Mouse (Mus musculus) intestine, postnatal 0 days (tissue): ENCODE measurements around the gene Cbarp. TPM values are rescaled to one million over a fixed set of nuclear protein-coding genes. Genes with fewer than 3 reads are reported as not detected.
A peak's percentile ranks its signal among the peaks of the same experiment; 100 is the strongest.

Source experiments
- ATAC-seq: fragments of 200-750 bp; cut with Nextera tagmentation; 2 replicates; pipeline ENCODE4 v1.8.0; 2017; ENCODE audit warnings: mild to moderate bottlenecking, moderate TSS enrichment, moderate library complexity
- H3K27ac ChIP-seq: fragments of 300-500 bp; sonication (generic); 2 replicates; pipeline ENCODE4 v1.5.1; 2014; ENCODE audit warnings: mild to moderate bottlenecking, low read depth, low read length, moderate library complexity
- H3K27me3 ChIP-seq: fragments of 300-500 bp; sonication (generic); replicated peaks from 2 replicates; pipeline ENCODE4 v1.6.1; 2014; ENCODE audit warnings: low read length, mixed read lengths; ENCODE audit not compliant: control insufficient read depth, insufficient read depth
- H3K36me3 ChIP-seq: fragments of 300-500 bp; sonication (generic); 2 replicates; pipeline ENCODE4 v1.6.1; 2014; ENCODE audit warnings: mild to moderate bottlenecking, moderate library complexity; ENCODE audit not compliant: control insufficient read depth, insufficient read depth
- H3K4me1 ChIP-seq: fragments of 300-500 bp; sonication (generic); replicated peaks from 2 replicates; pipeline ENCODE4 v1.6.1; 2014; ENCODE audit warnings: antibody characterized with exemption, low read length, mixed read lengths; ENCODE audit not compliant: control insufficient read depth, insufficient read depth
- H3K4me2 ChIP-seq: fragments of 300-500 bp; sonication (generic); replicated peaks from 2 replicates; pipeline ENCODE4 v1.6.1; 2014; ENCODE audit warnings: low read depth, mild to moderate bottlenecking, moderate library complexity
- H3K4me3 ChIP-seq: fragments of 300-500 bp; sonication (generic); 2 replicates; pipeline ENCODE4 v1.5.1; 2014; ENCODE audit warnings: low read depth, low read length
- H3K9ac ChIP-seq: fragments of 300-500 bp; sonication (generic); 2 replicates; pipeline ENCODE4 v1.6.1; 2014; ENCODE audit warnings: mild to moderate bottlenecking, low read depth, low read length
- H3K9me3 ChIP-seq: fragments of 300-500 bp; sonication (generic); 2 replicates; pipeline ENCODE4 v1.6.1; 2016; ENCODE audit warnings: mixed run types; ENCODE audit not compliant: control insufficient read depth
- CTCF ChIP-seq: sonication (generic); IDR thresholded peaks from 2 replicates; pipeline ENCODE4 v1.5.1; 2016; ENCODE audit warnings: low read depth, mild to moderate bottlenecking, control low read depth, antibody characterized with exemption, moderate library complexity
- WGBS: fragments of 180-500 bp; shearing (Covaris S2); extraction: QIAGEN DNeasy Blood & Tissue Kit; methylation state at CpG from one replicate; pipeline ENCODE4 v1.1.7; 2014; 5-methylcytosine and 5-hydroxymethylcytosine counted together
- polyA plus RNA-seq: library from polyadenylated mRNA; unstranded; fragments of >200 nt; fragmentation: Nextera tagmentation; extraction: Ambion mirVana; gene quantifications from 2 replicates; pipeline ENCODE4 v1.2.1, GENCODE M21; 2015

Gene Cbarp
- polyA plus RNA-seq, 1 experiment from 2014 or later = 2.1 TPM

GRCm38 (mm10) chr10:80084817-80085487 is 55.7 kb downstream of the Cbarp start:
- TF ChIP-seq CTCF = no peak
- H3K9ac ChIP-seq = no peak overlapping the region
- no peak for ATAC-seq
- H3K9me3 ChIP-seq = no peaks in the 10 kb centered on the region
- no peak overlapping the region for H3K27ac ChIP-seq
- no peaks in the 10 kb centered on the region for H3K27me3 ChIP-seq
- no peak overlapping the region for H3K4me2 ChIP-seq
- no peak overlapping the region for H3K4me3 ChIP-seq
- H3K4me1 ChIP-seq = no peaks in the 10 kb centered on the region
- 54% methylated on average over 9 of the region's 9 CpGs for WGBS
- peaks cover 64% of the 10 kb centered on the region for H3K36me3 ChIP-seq

GRCm38 (mm10) chr10:80081075-80081474 is 59.6 kb downstream of the Cbarp start:
- no peak overlapping the region for H3K4me3 ChIP-seq
- no peak overlapping the region for H3K9ac ChIP-seq
- ATAC-seq = no peak
- H3K36me3 ChIP-seq = peaks cover 77% of the 10 kb centered on the region
- H3K9me3 ChIP-seq = no peaks in the 10 kb centered on the region
- H3K4me1 ChIP-seq = no peaks in the 10 kb centered on the region
- H3K27ac ChIP-seq = no peak overlapping the region
- no peaks in the 10 kb centered on the region for H3K27me3 ChIP-seq
- TF ChIP-seq CTCF = 0 out of 2 replicates have a peak, but pooled peaks have one; percentile 15
- WGBS = 69% methylated on average over 3 of the region's 3 CpGs
- H3K4me2 ChIP-seq = no peak overlapping the region

Other genes starting within 250 kb of the Cbarp start
- not detected in 2 replicates for gene Cfd, start 250.0 kb downstream of the Cbarp start, polyA plus RNA-seq
- gene Med16, start 231.9 kb downstream of the Cbarp start, polyA plus RNA-seq = 17.0 and 17.8 TPM in 2 replicates
- gene Gm26602, start 230.0 kb downstream of the Cbarp start, polyA plus RNA-seq = 2.9 and 17.9 TPM in 2 replicates
- gene Kiss1r, start 223.9 kb downstream of the Cbarp start, polyA plus RNA-seq = 0.21 and 0.47 TPM in 2 replicates
- gene R3hdm4, start 219.6 kb downstream of the Cbarp start, polyA plus RNA-seq = 62.0 and 62.8 TPM in 2 replicates
- gene Arid3a, start 213.8 kb downstream of the Cbarp start, polyA plus RNA-seq = 8.7 and 13.2 TPM in 2 replicates
- 41.9 and 44.0 TPM in 2 replicates for gene Wdr18, start 180.7 kb downstream of the Cbarp start, polyA plus RNA-seq
- 0.08 and 0.17 TPM in 2 replicates for gene Grin3b, start 170.1 kb downstream of the Cbarp start, polyA plus RNA-seq
- 24.7 and 25.3 TPM in 2 replicates for gene Tmem259, start 156.5 kb downstream of the Cbarp start, polyA plus RNA-seq
- 109 and 117 TPM in 2 replicates for gene Cnn2, start 152.3 kb downstream of the Cbarp start, polyA plus RNA-seq
- gene Abca7, start 144.3 kb downstream of the Cbarp start, polyA plus RNA-seq = 2.2 and 2.5 TPM in 2 replicates
- gene Arhgap45, start 124.2 kb downstream of the Cbarp start, polyA plus RNA-seq = 1.2 and 1.3 TPM in 2 replicates
- gene Polr2e, start 101.0 kb downstream of the Cbarp start, polyA plus RNA-seq = 90.0 and 98.5 TPM in 2 replicates
- gene Gpx4, start 93.7 kb downstream of the Cbarp start, polyA plus RNA-seq = 1,519 and 1,523 TPM in 2 replicates
- gene Sbno2, start 35.3 kb downstream of the Cbarp start, polyA plus RNA-seq = 9.8 and 11.1 TPM in 2 replicates
- 11.7 and 12.4 TPM in 2 replicates for gene Stk11, start 25.0 kb downstream of the Cbarp start, polyA plus RNA-seq
- gene Atp5d, start 2.2 kb downstream of the Cbarp start, polyA plus RNA-seq = 1,009 and 1,013 TPM in 2 replicates
- 18.1 and 19.5 TPM in 2 replicates for gene Midn, start 7.4 kb upstream of the Cbarp start, polyA plus RNA-seq
- gene Cirbp, start 25.1 kb upstream of the Cbarp start, polyA plus RNA-seq = 222 and 228 TPM in 2 replicates
- 12.7 and 13.9 TPM in 2 replicates for gene 1600002K03Rik, start 32.1 kb upstream of the Cbarp start, polyA plus RNA-seq
- gene Efna2, start 38.6 kb upstream of the Cbarp start, polyA plus RNA-seq = 3.5 and 3.8 TPM in 2 replicates
- gene Mum1, start 85.6 kb upstream of the Cbarp start, polyA plus RNA-seq = 21.9 and 22.5 TPM in 2 replicates
- 584 and 605 TPM in 2 replicates for gene Ndufs7, start 108.3 kb upstream of the Cbarp start, polyA plus RNA-seq
- 30.1 and 37.2 TPM in 2 replicates for gene Gamt, start 120.2 kb upstream of the Cbarp start, polyA plus RNA-seq
- 26.6 and 29.0 TPM in 2 replicates for gene Dazap1, start 120.7 kb upstream of the Cbarp start, polyA plus RNA-seq
- 708 and 727 TPM in 2 replicates for gene Rps15, start 151.6 kb upstream of the Cbarp start, polyA plus RNA-seq
- gene Apc2, start 155.1 kb upstream of the Cbarp start, polyA plus RNA-seq = 1.1 and 1.6 TPM in 2 replicates
- gene 2310011J03Rik, start 179.7 kb upstream of the Cbarp start, polyA plus RNA-seq = 85.2 and 87.6 TPM in 2 replicates
- gene Pcsk4, start 188.7 kb upstream of the Cbarp start, polyA plus RNA-seq = 13.1 and 18.8 TPM in 2 replicates
- 261 and 282 TPM in 2 replicates for gene Reep6, start 189.1 kb upstream of the Cbarp start, polyA plus RNA-seq
- 46.7 and 50.4 TPM in 2 replicates for gene Adamtsl5, start 207.6 kb upstream of the Cbarp start, polyA plus RNA-seq
- gene Plk5, start 215.6 kb upstream of the Cbarp start, polyA plus RNA-seq = 0.09 and 0.20 TPM in 2 replicates
- 3.2 and 4.2 TPM in 2 replicates for gene Mex3d, start 246.8 kb upstream of the Cbarp start, polyA plus RNA-seq